Mouse (Mus musculus) olfactory bulb, adult 2 months (tissue): ENCODE measurements around the gene Ccdc148. TPM values are rescaled to one million over a fixed set of nuclear protein-coding genes. Genes with fewer than 3 reads are reported as not detected.

Experiments used
- H3K27ac ChIP-seq: fragments of 200-500 bp; 2 replicates; pipeline ENCODE4 v1.5.1; 2012; ENCODE audit warnings: low read depth, low read length; ENCODE audit not compliant: insufficient read depth
- H3K4me1 ChIP-seq: fragments of 200-500 bp; 2 replicates; pipeline ENCODE4 v1.6.1; 2012; ENCODE audit warnings: low read length; ENCODE audit not compliant: control insufficient read depth, insufficient read depth
- H3K4me3 ChIP-seq: fragments of 200-500 bp; 2 replicates; pipeline ENCODE4 v1.5.1; 2012; ENCODE audit warnings: mild to moderate bottlenecking, low read depth, low read length, moderate library complexity; ENCODE audit not compliant: insufficient read depth
- CTCF ChIP-seq: fragments of 200-500 bp; IDR thresholded peaks from 2 replicates; pipeline ENCODE4 v1.5.1; 2012; ENCODE audit warnings: low read depth, mild to moderate bottlenecking, low read length, moderate library complexity; ENCODE audit not compliant: insufficient read depth
- POLR2A ChIP-seq: fragments of 200-500 bp; IDR thresholded peaks from 2 replicates; pipeline ENCODE4 v1.6.1; 2012; ENCODE audit warnings: mild to moderate bottlenecking, low read depth, low read length, moderate library complexity; ENCODE audit not compliant: insufficient read depth
- WGBS: fragments of 180-500 bp; shearing (Covaris S2); methylation state at CpG from one replicate; pipeline ENCODE4 v1.1.7; 2018; 5-methylcytosine and 5-hydroxymethylcytosine counted together
- polyA plus RNA-seq: library from polyadenylated mRNA; stranded (reverse); fragments of >200 nt; gene quantifications from 2 replicates; pipeline ENCODE4 v1.2.4, GENCODE M21; 2012; ENCODE audit warnings: low replicate concordance; ENCODE audit not compliant: missing spikeins, insufficient read depth, insufficient read length

Gene Ccdc148
- polyA plus RNA-seq, 1 experiment, result not detected

DNA sequence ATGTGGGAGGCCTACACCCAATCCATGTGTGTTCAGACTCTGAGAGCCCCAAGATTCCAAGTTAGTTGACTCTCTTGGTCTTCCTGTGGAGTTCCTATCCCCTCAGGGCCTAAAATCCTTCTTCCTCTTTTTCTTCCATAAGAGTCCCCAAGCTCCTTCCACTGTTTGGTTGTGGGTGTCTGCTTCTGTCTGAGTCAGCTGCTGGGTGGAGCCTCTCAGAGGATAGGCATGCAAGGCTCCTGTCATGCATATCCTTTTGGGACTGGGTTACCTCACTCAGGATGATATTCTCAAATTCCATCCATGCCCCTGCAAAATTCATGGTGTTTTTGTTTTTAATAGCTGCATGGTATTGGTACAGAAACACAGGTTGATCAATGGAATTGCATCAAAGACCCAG lies 5.1 kb downstream of the Ccdc148 start:
- peaks cover 2% of the 10 kb centered on the region; the same call in 1 of the 2 replicates for H3K4me1 ChIP-seq
- no peak for TF ChIP-seq POLR2A
- no peak for TF ChIP-seq CTCF
- H3K4me3 ChIP-seq, result no peak overlapping the region

DNA sequence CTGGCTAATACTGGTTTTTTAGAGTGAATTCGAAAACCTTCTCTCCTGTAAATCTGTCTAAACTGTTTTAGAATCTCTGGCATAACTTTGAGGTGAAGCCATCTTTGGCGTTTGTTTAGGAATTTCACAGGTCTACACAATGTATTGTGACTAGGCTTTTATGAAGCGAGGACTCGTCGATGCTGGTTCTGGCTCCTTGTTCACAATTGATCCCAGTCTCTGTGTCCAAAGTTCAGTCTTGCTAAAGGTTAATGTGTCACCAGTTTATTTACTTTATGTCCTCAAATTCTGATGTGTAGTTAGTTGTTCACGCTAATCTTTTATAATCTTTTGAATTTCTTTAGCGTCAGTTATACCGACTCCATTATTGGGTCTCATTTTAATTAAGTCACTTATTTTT lies 29.4 kb downstream of the Ccdc148 start:
- TF ChIP-seq POLR2A, result no peak
- TF ChIP-seq CTCF, result no peak
- no peak overlapping the region for H3K27ac ChIP-seq
- 91% methylated on average over 8 of the region's 8 CpGs for WGBS
- H3K4me3 ChIP-seq, result no peak overlapping the region
- H3K4me1 ChIP-seq, result no peaks in the 10 kb centered on the region

More for the DNA sequence above, 5.1 kb downstream of the Ccdc148 start:
- no peak overlapping the region for H3K27ac ChIP-seq

DNA sequence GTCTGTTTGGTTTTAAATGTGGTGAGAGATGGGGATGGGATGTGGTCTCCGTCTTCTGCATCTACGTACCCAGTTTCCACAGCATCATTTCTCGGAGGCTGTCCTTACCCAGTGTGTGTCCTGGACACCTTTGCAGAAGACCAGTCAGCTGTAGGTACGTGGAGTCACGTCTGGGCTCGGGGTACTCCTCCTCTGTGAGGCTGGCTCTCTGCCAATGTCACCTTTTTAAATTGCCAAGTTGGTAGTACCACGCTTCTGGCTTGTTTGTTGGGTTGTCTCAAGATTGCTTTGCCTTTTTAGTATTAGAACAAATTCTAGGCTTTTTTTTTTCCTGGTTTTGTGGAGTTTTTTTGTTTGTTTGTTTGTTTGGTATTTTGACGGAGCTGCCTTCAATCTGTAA lies 30.7 kb downstream of the Ccdc148 start:
- WGBS, result 77% methylated on average over 8 of the region's 8 CpGs

DNA sequence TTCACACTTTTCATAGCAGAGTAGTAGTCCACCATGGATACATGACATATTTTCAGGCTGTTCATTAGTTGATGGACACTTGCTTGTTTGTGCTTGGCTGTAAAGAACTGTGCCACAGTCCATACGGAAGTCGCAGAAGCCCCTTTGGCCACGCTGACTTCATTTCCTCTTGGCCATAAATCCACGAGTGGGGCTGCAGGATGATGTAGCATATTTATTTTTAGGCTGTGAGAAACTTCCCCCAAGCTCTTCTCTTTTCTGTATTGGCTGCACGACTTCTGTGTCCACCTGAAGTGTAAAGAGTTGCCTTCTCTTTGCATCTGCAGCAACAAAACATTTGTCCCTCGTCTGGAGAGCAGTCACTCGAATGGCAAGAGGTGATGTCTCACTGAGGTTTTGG lies 31.5 kb downstream of the Ccdc148 start:
- H3K4me1 ChIP-seq, result no peaks in the 10 kb centered on the region
- 86% methylated on average over 7 of the region's 7 CpGs for WGBS
- no peak overlapping the region for H3K27ac ChIP-seq
- H3K4me3 ChIP-seq, result no peak overlapping the region
- TF ChIP-seq CTCF (no peak), POLR2A (no peak)

More for the DNA sequence above, 30.7 kb downstream of the Ccdc148 start:
- Histone ChIP-seq H3K4me1 (no peaks in the 10 kb centered on the region), H3K27ac (no peak overlapping the region), H3K4me3 (no peak overlapping the region)
- TF ChIP-seq CTCF (no peak), POLR2A (no peak)

DNA sequence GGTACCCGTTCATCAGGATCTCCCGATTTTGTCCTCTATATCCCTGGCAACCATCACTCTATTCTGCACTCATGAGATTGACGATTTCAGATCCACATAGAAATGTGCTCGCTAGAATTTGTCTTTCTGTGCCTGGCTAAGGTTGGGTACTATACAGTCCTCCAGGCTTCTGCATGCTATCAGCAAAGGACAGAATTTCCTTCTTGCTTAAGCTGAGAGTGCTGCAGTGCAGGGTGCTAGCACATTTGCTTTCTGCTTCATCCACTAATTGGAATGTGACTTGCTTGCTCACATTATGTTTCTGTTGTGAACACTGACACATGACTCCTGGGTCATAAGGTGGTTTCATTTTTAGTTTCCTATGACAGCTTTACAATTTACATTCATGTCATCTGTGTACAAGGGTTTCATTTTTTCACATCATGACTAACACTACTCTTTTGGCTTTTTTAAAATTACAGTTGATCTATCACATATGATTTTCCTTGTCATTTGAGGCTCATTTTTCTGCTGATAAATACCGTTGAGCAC lies 104.8 kb downstream of the Ccdc148 start:
- Histone ChIP-seq H3K4me3 (no peak overlapping the region), H3K4me1 (no peaks in the 10 kb centered on the region), H3K27ac (no peak overlapping the region)
- 79% methylated on average over 5 of the region's 5 CpGs for whole genome bisulfite sequencing
- TF ChIP-seq POLR2A (no peak), CTCF (no peak)

DNA sequence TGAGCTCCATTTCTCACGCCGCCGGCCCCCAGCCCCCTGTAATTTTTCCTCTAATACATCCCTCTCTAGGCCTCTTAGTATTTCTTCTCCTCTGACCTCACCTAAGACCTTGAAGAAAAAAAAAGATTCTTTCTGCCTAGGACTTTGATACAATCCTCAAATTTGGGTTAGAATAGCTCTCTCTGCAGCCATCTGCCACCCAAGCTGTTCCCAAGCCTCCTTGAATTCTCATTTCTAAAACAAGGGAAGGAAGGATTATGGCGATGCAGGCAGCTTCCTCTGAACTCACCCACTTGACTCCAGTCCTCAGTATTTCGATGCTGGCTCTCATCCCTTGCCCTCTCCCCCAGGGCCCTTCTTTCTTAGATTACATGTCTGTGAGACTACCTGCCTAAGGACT lies 106.1 kb downstream of the Ccdc148 start:
- TF ChIP-seq CTCF (no peak), POLR2A (no peak)
- WGBS, result 84% methylated on average over 5 of the region's 5 CpGs
- Histone ChIP-seq H3K4me1 (0 out of 2 replicates have a peak, but pooled peaks cover 2% of the 10 kb centered on the region), H3K27ac (no peak overlapping the region), H3K4me3 (no peak overlapping the region)

DNA sequence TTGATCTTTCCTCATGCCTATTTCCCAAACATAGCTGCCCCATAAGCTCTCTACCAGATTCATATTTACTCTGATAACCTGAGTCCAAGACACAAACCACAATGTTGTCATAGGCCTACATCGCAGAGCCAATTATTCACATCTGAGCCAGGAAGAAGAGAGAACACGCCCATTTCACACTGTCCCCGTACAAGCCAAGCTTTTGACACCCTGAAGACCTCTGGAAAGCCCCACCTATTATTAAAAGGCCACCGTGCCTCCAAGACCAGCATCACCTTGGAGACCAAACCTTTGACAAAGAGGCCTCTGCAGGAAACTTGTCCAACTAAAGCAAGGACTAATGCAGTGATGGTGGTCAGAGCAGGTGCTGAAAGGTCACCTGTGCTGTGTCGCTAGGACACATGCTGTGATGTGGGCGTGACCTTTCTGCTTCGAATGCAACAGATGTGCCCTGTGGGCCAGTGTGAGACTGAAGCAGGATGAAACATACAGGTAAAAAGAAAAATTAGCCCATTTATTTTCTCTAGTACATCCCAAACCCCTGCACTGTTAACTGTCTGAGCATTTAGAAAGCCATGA lies 106.9 kb downstream of the Ccdc148 start:
- Histone ChIP-seq H3K4me3 (no peak overlapping the region), H3K27ac (no peak overlapping the region), H3K4me1 (0 out of 2 replicates have a peak, but pooled peaks cover 2% of the 10 kb centered on the region)
- TF ChIP-seq CTCF (no peak), POLR2A (no peak)
- whole genome bisulfite sequencing, result 70% methylated on average over 7 of the region's 7 CpGs

DNA sequence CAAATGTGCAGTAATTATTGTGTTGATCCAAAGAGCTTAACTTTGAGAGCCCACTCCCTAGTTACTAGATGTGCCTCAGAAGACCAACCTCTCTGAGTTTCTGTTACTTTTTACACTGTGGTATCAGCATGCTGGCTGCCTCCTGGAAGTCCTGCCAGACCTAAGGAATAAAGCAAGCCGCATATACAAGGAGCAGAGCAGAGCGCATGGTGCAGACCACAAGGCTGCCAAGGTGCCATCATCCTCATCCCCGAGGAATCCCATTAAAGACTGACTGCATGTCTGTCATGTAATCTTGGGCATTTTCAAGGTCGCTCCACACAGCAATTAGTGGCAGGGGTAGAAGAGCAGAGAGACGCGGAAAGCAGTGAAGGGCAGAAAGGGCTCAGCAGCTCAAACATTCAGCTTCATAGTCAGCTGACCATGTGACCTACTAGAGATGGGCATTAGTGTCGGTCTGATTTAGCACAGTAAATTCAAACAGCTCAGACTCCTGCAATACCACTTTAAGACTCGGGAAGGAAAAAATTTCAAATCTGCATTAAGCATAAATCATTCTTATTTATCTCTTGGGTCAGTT lies 110.1 kb downstream of the Ccdc148 start:
- no peak overlapping the region for H3K4me3 ChIP-seq
- no peak overlapping the region for H3K27ac ChIP-seq
- 76% methylated on average over 8 of the region's 8 CpGs for WGBS
- H3K4me1 ChIP-seq, result 0 out of 2 replicates have a peak, but pooled peaks cover 2% of the 10 kb centered on the region
- TF ChIP-seq POLR2A, result no peak
- no peak for TF ChIP-seq CTCF

DNA sequence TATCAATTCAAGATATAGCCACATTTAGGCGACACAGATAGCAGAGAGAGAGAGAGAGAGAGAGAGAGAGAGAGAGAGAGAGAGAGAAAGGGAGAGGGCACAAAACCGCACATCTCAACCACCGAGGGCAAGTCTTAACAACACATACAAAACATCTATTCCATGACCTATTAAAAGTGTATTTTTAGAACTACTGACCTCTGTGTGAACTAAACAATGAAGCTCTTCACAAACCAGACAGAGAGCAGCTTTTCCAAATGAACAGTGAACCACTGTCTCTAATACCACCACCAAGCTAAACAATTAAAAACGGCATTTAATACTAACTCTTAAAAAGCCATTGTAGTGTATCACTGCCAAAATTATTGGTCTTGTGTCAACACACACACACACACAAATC lies 110.8 kb downstream of the Ccdc148 start:
- H3K27ac ChIP-seq, result no peak overlapping the region
- WGBS, result 54% methylated on average over 4 of the region's 4 CpGs
- H3K4me3 ChIP-seq, result no peak overlapping the region
- TF ChIP-seq CTCF (no peak), POLR2A (no peak)
- 0 out of 2 replicates have a peak, but pooled peaks cover 2% of the 10 kb centered on the region for H3K4me1 ChIP-seq
